Comparison of ENCODE assay signal across 15 mouse cellular contexts in genomic region chr2:145500231-145500630, GRCm38 (mm10).
"Had no signal": no experiment of that assay in that cellular context is flagged by ENCODE, and none has a peak within 500 bp of the region (broad histone marks: within the 10 kb centered on the region; RNA-seq: fewer than 3 reads in every experiment).

No protein-coding gene starts in this region.

- H3K27me3 ChIP-seq: limb, embryonic 15.5 days; liver, embryonic 12.5 days; neural tube, embryonic 15.5 days had no signal

- ATAC-seq: liver, embryonic 12.5 days had no signal

- H3K9ac ChIP-seq: limb, embryonic 15.5 days; liver, embryonic 12.5 days; lung, embryonic 14.5 days; neural tube, embryonic 15.5 days had no signal

- H3K27ac ChIP-seq: limb, embryonic 15.5 days; liver, embryonic 12.5 days; midbrain, embryonic 10.5 days; neural tube, embryonic 15.5 days had no signal

- DNase-seq: kidney, postnatal 10 days; left cerebral cortex, postnatal 4 days; lung, embryonic 14.5 days; lung, postnatal 10 days; lung, postnatal 4 days; midbrain, embryonic 14.5 days; right cerebral cortex, adult 18-20 months; right cerebral cortex, postnatal 25 days; thymus, adult 18-20 months; thymus, postnatal 14 days had no signal

- H3K4me1 ChIP-seq: limb, embryonic 15.5 days; liver, embryonic 12.5 days; midbrain, embryonic 10.5 days; neural tube, embryonic 15.5 days had no signal

- H3K36me3 ChIP-seq: limb, embryonic 15.5 days; liver, embryonic 12.5 days; midbrain, embryonic 10.5 days; neural tube, embryonic 15.5 days had no signal

- H3K9me3 ChIP-seq: limb, embryonic 15.5 days; liver, embryonic 12.5 days; midbrain, embryonic 10.5 days; neural tube, embryonic 15.5 days had no signal

- H3K4me3 ChIP-seq: limb, embryonic 15.5 days; liver, embryonic 12.5 days; midbrain, embryonic 10.5 days; myocyte; neural tube, embryonic 15.5 days had no signal

- H3K4me2 ChIP-seq: limb, embryonic 15.5 days; liver, embryonic 12.5 days; lung, embryonic 14.5 days; neural tube, embryonic 15.5 days had no signal
